Mouse (Mus musculus): Measurements from ENCODE around the gene Gstm7.
A peak's percentile ranks its signal among the peaks of the same experiment; 100 is the strongest.
"Not testable (repeated sequence)": the region's sequence is repeated elsewhere in the genome, so short reads cannot be mapped to it uniquely, and the experiment has no call there.

Gene Gstm7

DNA sequence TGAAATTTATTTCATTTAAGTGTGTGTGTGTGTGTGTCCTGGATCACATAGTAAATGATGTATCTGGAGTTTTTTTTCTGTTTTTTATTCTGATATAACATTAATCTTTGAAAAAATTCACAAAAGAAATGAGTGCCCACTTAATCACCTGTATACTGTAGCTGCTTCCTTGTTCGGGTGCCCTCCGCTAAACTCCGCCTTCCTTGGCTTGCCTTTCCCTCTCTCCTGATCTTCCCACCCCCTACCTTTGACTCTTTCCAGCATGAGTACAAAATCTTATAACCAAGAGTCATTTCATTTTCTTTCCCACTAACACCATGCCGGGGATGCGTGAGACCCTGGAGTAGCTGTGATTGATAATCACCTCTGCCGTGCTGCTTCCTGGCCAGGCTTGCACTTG lies 511 bp upstream of the Gstm7 start:
- no peak for DNase-seq

DNA sequence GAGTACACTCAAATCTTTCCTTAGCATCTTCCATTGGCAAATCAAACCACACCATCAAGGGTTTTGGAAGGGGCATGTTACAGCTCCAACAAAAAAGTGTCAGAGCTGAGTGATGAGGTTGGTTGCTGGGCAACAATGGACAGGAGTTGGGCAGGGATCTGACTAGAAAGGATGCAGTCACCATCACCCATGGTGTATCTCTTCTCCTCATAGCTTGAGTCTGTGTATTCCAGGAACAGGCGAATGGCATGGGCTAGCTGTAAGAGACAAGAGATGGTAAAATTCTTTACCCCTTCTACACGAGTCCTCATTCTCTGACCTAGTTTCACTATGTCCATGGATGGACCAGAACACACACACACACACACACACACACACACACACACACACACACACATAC lies 483 bp downstream of the Gstm7 start:
- no peak for DNase-seq

DNA sequence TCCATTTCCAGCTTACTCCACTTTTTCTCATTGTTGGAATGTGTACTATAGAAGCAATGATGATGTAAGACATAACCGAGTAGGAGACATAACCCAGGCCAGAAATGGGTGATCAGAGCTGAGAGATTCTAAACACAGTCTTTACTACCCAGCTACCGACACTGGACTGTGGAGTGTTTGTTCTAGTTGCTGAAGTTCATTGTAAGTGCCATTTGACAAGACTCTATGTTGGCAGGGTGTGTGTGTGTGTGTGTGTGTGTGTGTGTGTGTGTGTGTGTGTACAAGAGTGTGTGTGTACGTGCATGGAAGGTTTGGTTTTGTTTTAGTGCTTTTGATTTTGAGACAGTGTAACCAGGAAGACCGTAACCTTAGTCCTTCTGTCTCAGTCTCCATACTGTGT lies 1.9 kb downstream of the Gstm7 start:
- no peak for DNase-seq

DNA sequence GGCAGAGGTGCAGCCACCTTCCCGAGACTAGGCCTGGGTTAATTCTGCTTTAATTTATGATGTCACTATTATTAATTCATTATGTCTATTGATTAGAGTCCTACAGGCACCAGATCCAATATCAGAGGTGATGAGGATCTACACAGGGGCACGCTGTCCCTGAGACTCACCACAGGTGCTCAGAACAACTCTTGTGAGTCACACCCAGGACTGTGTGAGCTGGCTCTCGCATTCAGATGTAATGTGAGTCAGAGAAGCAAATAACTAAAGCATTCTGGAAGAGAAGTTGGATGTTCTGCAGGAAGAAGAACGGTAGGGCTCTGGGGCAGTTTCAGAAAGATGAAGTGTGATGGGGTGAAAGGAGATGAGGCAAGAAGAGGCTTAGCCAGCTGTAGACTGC lies 2.4 kb downstream of the Gstm7 start:
- no peak for DNase-seq

DNA sequence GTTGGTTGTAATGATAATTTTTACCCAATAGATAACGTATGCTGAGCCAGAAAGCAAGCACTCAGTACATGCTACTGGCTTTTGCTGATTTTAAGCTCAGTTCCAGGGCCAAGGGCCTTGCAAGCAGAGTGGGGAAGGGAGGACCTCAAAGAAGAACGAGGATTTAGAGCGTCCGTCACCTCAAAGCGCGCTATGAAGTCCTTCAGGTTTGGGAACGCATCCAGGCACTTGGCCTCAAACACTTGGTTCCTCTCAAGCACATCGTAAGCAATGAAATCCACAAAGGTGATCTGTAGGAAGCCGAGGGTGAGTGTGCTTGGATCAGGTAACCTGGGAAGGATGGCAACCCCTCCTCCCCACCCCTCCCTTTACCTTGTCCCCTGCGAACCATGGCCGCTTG lies 2.9 kb downstream of the Gstm7 start:
- no peak for DNase-seq

DNA sequence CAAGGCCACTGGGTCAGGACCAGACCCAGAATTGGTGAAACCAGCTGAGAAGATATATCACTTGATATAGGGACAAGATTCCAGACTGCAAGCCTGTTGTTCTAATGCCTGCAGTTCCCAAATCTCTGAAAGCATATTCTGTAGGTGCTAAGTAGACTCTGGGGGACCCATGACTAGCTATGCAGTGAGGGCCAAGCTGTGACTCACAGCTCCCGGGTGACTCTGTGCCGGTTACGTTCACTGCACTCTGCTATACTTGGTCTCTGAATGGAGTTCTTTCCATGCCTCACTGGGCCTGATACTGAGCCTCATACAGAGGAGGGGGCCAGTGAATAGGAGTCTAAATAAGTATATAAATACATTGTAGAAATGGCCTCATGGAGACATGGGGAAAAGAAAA lies 3.8 kb downstream of the Gstm7 start:
- no peak for DNase-seq

DNA sequence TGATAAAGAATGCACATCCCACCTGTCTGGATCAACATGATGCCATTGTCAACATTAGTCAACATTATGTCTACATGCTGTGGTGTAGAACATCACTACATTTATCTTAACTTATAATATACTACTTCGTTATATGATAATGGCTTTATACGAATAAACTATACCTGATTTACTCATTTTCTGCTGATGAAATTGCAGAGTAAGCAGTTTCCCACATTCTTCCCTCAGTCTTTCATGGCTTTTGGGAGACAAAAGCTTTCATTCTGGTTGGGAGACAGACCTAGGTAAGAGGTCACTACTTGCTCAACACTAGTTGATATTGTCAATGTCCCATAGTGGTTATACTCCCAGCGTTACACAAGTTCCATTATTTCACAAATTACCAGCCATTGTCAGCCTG lies 6.3 kb downstream of the Gstm7 start:
- DNase-seq: no peak

DNA sequence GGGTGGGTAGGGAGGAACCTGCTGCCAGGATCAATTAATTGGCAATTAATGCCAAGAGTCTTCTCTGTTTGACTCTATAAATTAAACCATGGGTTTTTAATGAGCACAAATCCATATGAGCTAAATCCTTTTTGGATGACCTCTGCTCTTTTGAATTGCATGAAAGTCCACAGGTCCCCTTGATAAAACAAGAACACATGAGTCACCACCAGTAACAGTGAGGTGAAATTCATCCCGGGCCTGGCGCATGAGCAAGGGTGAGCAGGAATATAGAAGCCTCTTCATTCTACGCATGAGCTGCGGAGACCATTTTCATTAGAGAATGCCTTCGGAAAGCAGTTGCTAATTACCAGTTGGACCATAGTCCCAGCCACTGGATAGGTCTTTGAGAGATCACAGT lies 11.3 kb downstream of the Gstm7 start:
- DNase-seq: no peak

DNA sequence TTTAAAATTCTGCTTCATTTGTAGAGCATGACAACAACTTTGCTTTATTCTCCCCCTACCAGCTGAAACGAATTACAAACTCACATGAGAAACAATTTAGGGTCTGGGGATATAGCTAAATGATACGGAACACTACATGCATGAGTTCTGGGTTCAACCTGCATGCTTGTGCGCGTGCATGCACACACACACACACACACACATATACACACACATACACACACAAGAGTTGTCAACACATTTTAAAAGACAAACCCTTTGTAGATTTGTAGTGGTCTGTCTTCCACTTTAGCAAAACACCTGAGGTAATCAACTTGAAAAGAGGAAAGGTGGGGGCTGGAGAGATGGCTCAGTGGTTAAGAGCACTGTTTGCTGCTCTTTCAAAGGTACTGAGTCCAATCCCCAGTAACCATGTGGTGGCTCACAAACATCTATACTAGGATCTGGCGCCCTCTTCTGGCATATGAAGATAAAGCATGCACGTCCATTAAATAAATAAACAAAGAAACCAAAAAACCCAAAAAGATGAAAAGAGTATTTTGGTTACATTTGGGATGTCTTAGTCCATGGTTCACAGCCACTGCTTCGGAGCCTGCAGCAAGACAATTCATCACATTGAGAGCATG lies 13.7 kb downstream of the Gstm7 start:
- DNase-seq: no peak

DNA sequence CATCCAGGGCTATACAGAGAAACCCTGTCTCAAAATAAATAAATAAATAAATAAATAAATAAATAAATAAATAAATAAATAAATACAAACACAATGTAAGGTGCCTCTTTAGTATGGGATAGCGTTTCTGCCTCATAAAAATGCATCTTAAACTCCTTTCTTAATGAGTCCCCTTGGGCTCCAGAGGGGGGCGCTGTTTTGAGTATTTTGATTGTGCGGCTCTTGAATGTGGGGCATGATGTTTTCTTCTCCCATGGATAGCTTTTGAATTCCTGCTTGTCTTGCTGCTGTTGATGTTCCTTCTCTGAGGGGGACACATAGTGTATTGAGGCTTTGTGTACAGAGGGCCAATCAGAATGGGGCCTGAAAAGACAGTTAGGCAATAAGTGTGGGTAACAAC lies 14.5 kb downstream of the Gstm7 start:
- DNase-seq: no peak

DNA sequence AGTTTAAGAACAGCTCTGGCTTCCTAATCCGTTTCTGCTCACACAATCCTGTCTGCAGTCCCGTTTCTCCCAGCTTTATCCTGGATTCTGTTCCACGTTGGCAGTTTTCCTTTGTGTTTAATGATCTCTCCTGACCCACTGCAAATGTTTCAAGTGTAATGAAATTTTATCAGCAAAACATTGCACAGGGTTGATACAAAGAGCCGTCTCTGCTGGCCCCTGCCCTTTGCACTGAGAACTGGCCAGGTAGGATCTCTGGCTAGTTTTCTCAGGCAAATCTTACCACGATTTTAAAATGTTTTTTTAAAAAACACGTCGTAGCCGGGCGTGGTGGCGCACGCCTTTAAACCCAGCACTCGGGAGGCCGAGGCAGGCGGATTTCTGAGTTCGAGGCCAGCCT lies 14.9 kb downstream of the Gstm7 start:
- DNase-seq: no peak

DNA sequence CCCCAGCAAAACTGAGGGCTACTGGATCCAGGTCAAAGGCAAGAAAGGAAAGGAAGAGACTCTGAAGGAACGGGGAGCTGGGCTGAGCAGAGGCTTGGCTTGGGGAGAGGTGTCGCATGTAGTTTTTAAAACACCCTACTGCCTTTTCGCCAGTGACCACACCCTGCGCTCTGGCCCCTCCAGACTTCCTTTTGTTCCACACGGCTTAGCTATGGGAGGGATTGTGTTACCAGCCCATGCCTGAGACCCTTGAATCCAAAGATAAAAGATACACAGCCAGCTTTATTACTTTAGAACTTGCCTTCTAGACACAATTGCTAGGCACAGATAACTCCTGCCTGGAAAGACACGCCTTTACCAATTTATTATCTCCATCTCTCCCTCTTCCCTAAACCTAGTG lies 25.7 kb downstream of the Gstm7 start:
- DNase-seq: no peak

DNA sequence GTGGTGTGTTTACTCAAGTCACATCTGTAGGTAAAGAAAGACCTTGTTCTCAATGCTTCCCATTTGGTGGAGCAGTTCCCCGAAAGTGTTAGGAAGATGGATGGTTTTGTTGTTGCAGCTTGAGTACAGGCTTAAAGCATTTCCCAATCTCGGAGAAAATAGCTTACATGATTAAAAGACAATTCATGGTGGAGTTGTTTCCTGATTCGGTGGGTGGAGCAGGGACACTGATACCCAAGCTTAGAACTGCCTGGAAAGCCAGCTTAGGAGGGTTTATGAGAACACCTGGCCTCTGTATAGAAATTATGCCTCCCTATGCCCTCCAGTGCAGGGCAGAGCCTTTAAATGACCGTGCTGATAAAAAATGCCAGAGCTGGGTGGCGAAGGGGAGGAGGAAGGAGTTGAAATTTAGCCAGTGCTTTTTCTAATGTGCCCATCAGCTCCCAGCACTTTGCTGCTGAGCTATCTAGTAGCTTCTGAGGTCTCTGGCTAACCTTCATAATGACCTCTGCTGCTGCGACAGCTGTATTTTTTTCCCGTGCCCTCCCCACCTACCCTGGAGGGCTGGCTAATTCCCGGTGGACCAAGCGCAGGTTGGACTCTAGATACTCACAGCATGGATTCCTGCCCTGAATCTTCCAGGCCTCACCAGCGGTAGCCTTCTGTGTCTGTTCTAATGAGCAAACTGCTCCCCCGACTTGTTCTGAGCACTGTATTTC lies 30.5 kb downstream of the Gstm7 start:
- no peak for DNase-seq

DNA sequence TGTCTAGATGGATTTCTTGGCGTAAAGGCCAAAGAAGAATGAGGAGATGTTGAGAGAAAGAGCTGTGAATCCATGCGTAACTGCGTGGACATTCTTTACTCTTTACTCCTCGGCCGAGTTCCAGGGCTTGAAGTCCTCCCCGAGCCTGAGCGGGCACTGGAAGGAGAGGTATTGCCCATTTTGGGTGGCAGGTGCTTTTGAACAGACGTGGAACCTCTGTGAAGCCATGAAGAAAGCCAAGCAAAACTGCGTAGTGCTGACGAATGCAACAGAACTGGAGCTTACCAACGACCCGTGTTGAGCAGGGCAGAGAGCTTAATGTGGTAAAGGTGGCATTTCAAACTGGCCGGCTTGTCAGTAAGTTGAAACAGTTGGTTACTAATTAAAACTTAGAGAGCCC lies 32.9 kb downstream of the Gstm7 start:
- no peak for DNase-seq

DNA sequence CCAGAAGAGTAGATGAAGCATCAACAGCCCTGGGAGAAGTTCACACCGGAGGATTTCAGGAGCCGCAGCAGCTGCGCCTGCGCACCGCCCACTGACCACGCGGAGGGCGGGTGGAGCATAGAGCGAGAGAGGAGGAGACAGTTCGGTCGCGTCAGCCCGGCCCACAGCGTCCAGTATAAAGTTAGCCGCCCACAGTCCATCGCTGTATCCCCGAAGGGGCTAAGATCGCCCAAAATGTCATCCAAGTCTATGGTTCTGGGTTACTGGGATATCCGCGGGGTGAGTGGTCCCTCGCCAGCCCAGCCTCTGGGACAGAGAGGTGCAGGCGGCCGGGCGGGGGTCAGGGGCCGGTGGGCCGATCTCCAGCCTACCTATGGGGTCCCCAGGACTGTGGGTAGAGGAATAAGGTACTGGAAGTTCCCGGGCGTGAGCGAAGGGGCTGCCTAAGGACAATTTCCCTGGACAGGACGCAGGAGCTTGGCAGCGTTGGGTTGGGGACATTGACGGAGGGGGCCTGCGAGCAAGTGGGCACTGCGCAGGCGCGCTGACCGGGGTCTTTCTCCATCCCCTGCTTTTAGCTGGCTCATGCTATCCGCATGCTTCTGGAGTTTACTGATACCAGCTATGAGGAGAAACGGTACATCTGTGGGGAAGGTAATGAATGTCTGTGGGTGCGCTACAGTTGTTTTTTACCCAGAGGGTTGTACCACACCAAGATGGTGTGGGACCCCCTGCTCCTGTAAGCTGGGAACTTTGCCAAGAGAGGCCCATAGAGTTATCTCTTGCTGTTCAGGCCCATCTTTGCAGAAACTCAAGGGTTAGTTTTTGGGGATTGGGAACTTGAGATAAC lies 35.7 kb downstream of the Gstm7 start, which contains the start of gene Gstm5:
TSS of gene Gstm5 (plus strand) at position 102 of the 850 bp plus-strand sequence.
- peak; percentile 99 for DNase-seq

DNA sequence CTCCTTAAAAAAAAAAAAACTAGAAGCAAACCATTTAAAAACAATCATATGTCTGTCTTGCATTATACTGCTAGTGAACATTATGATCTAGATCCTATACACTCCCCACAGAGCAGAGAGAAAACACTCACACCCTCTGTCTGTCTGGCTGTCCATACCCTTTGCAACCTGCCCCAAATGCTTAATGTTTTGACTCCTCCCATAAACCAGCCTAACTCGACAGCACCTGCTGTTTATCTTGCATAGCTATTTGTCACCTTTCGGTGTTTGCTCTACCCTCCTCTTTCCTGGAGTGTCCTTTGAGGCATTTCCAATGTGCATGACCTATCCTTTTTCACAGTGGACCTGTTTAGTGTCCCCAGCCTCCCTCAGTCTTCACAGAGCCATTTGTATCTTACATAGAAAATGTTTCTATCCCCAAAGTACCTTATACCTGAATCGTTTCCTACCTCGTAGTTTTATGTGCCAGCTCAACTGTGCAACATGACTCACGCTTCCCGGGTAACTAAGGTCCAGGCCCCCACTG lies 36.4 kb downstream of the Gstm7 start:
- no peak for DNase-seq

DNA sequence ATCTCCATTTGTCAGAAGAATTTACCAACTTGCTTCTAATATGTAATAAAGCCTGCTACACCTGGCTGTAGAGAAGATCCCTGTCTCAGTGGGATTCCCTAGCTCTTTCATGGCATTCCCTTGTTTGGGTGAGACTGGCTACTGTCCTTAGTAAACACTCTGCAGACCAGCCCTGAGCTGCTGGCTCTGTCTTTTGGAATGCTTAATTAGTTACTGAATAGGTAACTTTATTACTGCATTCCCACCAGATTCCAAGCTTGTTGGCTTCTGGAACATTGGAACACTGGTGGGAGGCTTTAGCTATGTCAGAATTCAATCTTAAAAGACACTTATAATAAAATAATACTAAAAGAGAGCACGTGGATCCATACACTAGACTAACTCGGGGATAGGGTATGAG lies 42.4 kb downstream of the Gstm7 start:
- not testable (repeated sequence) for DNase-seq

DNA sequence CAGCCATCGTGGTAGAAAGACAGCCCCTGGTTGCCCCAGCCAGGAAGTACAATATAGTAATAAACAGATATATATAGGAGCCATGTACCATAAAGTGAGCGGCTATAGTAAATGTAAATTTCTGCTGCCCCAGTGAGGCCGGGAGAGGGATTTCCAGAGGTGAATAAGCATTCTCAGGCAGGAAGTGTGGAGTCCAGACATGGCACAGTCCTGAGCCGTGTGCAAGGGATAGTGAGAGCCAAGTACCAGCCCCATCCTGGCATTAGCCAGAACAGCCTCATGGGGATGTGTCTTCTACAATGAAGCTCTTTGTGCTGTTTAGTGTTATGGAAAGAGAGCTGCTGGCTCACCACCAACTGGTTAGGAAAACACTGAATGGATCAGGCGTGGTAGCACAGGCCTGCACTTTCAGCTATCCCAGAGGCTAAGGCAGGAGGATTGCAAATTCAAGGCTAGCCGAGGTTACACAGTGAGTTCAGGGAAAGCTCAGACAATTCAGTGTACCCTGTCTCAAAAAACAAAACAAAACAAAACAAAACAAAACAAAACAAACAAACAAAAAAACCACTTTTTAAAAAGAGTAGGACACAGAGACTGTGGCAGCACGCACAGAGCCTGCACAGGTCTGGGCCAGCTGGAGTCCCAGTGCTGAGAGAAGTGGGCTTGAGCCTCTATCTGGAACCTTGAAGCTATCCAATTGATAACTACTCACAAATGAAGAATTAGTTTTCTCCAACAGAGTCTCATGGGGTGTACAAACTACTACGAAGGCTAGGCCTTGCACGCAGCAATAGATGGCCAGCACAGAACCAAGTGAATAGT lies 43.7 kb downstream of the Gstm7 start:
- peak; percentile 95 for DNase-seq

DNA sequence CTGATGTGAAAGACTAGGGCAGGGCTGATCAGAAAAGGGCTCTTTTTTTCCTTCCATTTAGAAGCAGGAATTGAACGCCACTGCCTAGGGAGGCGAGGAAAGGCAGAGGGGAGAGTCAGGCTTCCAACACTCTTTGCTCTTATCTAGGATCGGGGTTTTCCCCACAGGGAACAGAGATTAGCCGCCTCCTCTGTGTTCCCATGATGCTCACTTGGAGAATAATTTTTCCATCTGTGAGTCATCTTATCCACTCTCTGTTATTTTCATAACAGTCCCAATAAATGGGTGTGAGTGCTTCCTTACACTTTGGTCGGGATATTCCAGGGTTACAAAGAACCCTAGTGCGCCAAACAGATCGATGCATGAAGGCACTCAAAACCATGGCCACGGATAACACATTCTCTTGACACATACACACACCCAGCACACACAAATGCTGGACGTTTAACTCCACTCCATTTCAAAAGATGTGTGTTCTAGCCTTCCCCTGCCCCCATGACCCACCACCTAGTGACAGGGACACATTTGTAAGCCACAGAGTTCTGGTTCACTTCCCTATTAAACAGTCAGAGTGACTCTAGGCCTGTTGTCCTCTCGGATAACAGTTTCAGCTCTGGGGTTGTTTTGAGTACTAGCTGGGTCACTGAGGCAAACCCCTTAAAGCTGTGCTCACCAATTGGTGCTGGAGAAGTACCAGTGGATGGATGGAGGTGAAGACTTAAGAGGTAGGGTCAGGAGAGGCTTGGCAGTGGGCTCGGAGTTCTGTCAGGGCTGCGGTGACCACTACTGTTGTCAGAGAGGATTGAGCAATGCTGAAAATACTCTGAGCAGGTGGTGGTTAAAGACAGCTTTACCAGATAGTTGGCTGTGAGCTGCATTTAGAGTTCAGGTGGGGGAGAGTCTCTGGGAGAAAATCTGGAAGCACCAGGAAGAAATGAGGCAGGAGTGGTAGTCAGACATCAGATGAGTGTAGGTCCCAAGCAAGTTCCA lies 53.6 kb downstream of the Gstm7 start:
- peak; percentile 94 for DNase-seq

DNA sequence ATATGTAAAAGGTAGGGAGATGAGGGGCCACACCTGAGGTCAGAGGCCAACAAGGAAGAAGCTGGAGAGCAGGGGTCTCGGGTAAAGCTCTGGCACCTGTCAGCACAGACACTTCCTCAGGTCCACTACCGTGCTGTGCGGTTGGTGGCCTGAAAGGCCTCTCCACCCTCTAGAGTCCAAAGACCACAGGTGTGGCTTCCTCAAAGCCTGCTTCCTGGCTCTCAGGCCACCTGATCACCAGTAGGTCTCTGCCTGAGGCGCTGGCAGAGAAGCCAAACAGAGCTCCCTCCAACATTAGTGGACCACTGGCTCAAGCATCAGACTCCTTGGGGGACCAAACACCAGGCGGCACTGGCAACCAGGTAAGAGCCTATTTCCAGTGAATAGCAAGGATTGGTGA lies 54.6 kb downstream of the Gstm7 start, which contains the start of gene Eps8l3:
TSS of gene Eps8l3 (plus strand) at position 225 of the 400 bp plus-strand sequence.
- DNase-seq: no peak

Data from heart, adult 11 months (tissue).